ENCODE assay signal across 12 mouse cellular contexts in genomic region chr10:80671936-80672690, GRCm38 (mm10). TPM values are rescaled to one million over a fixed set of nuclear protein-coding genes. Genes with fewer than 3 reads are reported as not detected.
DNase-seq lines count a peak whose midpoint lies in the region; ATAC-seq and TF ChIP-seq lines count a peak whose summit lies in the region.
"Had no signal": no experiment of that assay in that cellular context is flagged by ENCODE, and none has a peak within 500 bp of the region (broad histone marks: within the 10 kb centered on the region; RNA-seq: fewer than 3 reads in every experiment).

No protein-coding gene starts in this region.

- ATAC-seq in liver, embryonic 12.5 days, result no peak
- no peak for ATAC-seq in liver, postnatal 0 days
- no peak for ATAC-seq in heart, embryonic 12.5 days (ENCODE audit: insufficient number of reproducible peaks, low FRiP score)

- H3K27me3 ChIP-seq in liver, embryonic 12.5 days (replicated peaks), result no peaks in the 10 kb centered on the region
- no peaks in the 10 kb centered on the region for H3K27me3 ChIP-seq in liver, postnatal 0 days (ENCODE audit: insufficient read depth, low read length)
- H3K27me3 ChIP-seq in heart, embryonic 12.5 days (replicated peaks), result no peaks in the 10 kb centered on the region
- H3K27me3 ChIP-seq: embryonic facial prominence, embryonic 12.5 days; limb, embryonic 15.5 days had no signal

- no peak overlapping the region for H3K27ac ChIP-seq in liver, embryonic 12.5 days
- H3K27ac ChIP-seq in liver, postnatal 0 days (ENCODE audit: low read depth), result no peak overlapping the region
- no peak overlapping the region for H3K27ac ChIP-seq in heart, embryonic 12.5 days (ENCODE audit: poor library complexity, severe bottlenecking)
- H3K27ac ChIP-seq: embryonic facial prominence, embryonic 12.5 days; limb, embryonic 15.5 days had no signal

- DNase-seq in cerebellum, adult 11-12 months, result peak; percentile 42
- DNase-seq in cerebellum, postnatal 10 days, result no peak
- DNase-seq in heart, adult 8-10 months (ENCODE audit: low spot score), result peak; percentile 60
- DNase-seq in heart, postnatal 4 days, result no peak
- no peak for DNase-seq in liver, postnatal 0 days
- DNase-seq in spleen, postnatal 4 days (ENCODE audit: low spot score in 2 of 2), result no peak
- DNase-seq: right cerebral cortex, adult 18-20 months; thymus, postnatal 25 days had no signal

- no peaks in the 10 kb centered on the region for H3K9me3 ChIP-seq in liver, embryonic 12.5 days (replicated peaks)
- no peaks in the 10 kb centered on the region for H3K9me3 ChIP-seq in liver, postnatal 0 days (ENCODE audit: low read length)
- H3K9me3 ChIP-seq in heart, embryonic 12.5 days (replicated peaks), result no peaks in the 10 kb centered on the region
- H3K9me3 ChIP-seq: embryonic facial prominence, embryonic 12.5 days; limb, embryonic 15.5 days had no signal

- H3K9ac ChIP-seq in liver, embryonic 12.5 days, result peak overlapping the region; percentile 98; the same call in 1 of the 2 replicates
- no peak overlapping the region; the same call in 1 of the 2 replicates for H3K9ac ChIP-seq in liver, postnatal 0 days (replicated peaks)
- H3K9ac ChIP-seq in heart, embryonic 12.5 days, result 0 out of 2 replicates have a peak overlapping the region, but pooled peaks have one; percentile 11
- H3K9ac ChIP-seq: embryonic facial prominence, embryonic 12.5 days; limb, embryonic 15.5 days had no signal

- no peak for TF ChIP-seq EP300 in liver, postnatal 0 days (IDR thresholded peaks at IDR 0.05; ENCODE audit: low read depth)

- no peak overlapping the region for H3K4me3 ChIP-seq in liver, embryonic 12.5 days
- H3K4me3 ChIP-seq in liver, postnatal 0 days (ENCODE audit: low read depth, low read length), result no peak overlapping the region
- no peak overlapping the region for H3K4me3 ChIP-seq in heart, embryonic 12.5 days
- H3K4me3 ChIP-seq: embryonic facial prominence, embryonic 12.5 days; limb, embryonic 15.5 days had no signal

- WGBS in liver, embryonic 12.5 days (ENCODE audit: insufficient replicate concordance), result 79% methylated on average over 11 of the region's 11 CpGs
- 81% methylated on average over 11 of the region's 11 CpGs for WGBS in liver, postnatal 0 days (ENCODE audit: insufficient replicate concordance)
- WGBS in heart, embryonic 12.5 days, result 80% methylated on average over 11 of the region's 11 CpGs

- H3K4me2 ChIP-seq in liver, embryonic 12.5 days, result 0 out of 2 replicates have a peak overlapping the region, but pooled peaks have one; percentile 92
- H3K4me2 ChIP-seq in liver, postnatal 0 days (ENCODE audit: low read depth, low read length), result no peak overlapping the region; the same call in 1 of the 2 replicates
- H3K4me2 ChIP-seq in heart, embryonic 12.5 days, result no peak overlapping the region
- H3K4me2 ChIP-seq: embryonic facial prominence, embryonic 12.5 days; limb, embryonic 15.5 days had no signal

- peaks cover 71% of the 10 kb centered on the region for H3K36me3 ChIP-seq in liver, embryonic 12.5 days
- peaks cover 68% of the 10 kb centered on the region for H3K36me3 ChIP-seq in liver, postnatal 0 days (replicated peaks; ENCODE audit: insufficient read depth, low read length)
- peaks cover 62% of the 10 kb centered on the region for H3K36me3 ChIP-seq in heart, embryonic 12.5 days

- H3K4me1 ChIP-seq in liver, embryonic 12.5 days, result peaks cover 60% of the 10 kb centered on the region
- peaks cover 32% of the 10 kb centered on the region for H3K4me1 ChIP-seq in liver, postnatal 0 days (ENCODE audit: insufficient read depth)
- H3K4me1 ChIP-seq in heart, embryonic 12.5 days (replicated peaks), result peaks cover 44% of the 10 kb centered on the region

- TF ChIP-seq CTCF in liver, postnatal 0 days (IDR thresholded peaks at IDR 0.05; ENCODE audit: low read depth), result no peak

RNA-seq across cellular contexts. Expression of gene Mknk2, which starts 5.8 kb away (rescaled TPM):
- total RNA-seq in heart, adult 8-10 months (2022), result 100 to 1,000 TPM; 197 to 243 (median 216) TPM
- 100 to 1,000 TPM; 105 TPM for total RNA-seq in heart, postnatal 4 days (2021)
- polyA plus RNA-seq in liver, embryonic 12.5 days (2016; fragmentation: Nextera tagmentation; extraction: Ambion mirVana), result 124 and 125 TPM in 2 replicates
- polyA plus RNA-seq in liver, postnatal 0 days (2015; fragmentation: Nextera tagmentation; extraction: Ambion mirVana), result 45.8 and 46.1 TPM in 2 replicates
- 99.6 and 102 TPM in 2 replicates for polyA plus RNA-seq in heart, embryonic 12.5 days (2016; fragmentation: Nextera tagmentation; extraction: Ambion mirVana)

RNA-seq across cellular contexts. Expression of gene Btbd2, which starts 15.2 kb away (rescaled TPM):
- total RNA-seq in heart, adult 8-10 months (2022), result 10 to 100 TPM; 44.0 to 52.5 (median 48.5) TPM
- 10 to 100 TPM; 42.2 to 42.4 TPM for total RNA-seq in heart, postnatal 4 days (2021)
- polyA plus RNA-seq in liver, embryonic 12.5 days (2016; fragmentation: Nextera tagmentation; extraction: Ambion mirVana), result 26.0 and 27.3 TPM in 2 replicates
- 10.7 and 11.5 TPM in 2 replicates for polyA plus RNA-seq in liver, postnatal 0 days (2015; fragmentation: Nextera tagmentation; extraction: Ambion mirVana)
- polyA plus RNA-seq in heart, embryonic 12.5 days (2016; fragmentation: Nextera tagmentation; extraction: Ambion mirVana), result 64.9 and 65.7 TPM in 2 replicates

RNA-seq across cellular contexts. Expression of gene Mob3a, which starts 29.7 kb away (rescaled TPM):
- 1 to 10 TPM; 3.8 to 6.0 (median 5.4) TPM for total RNA-seq in heart, adult 8-10 months (2022)
- 10 to 100 TPM; 12.5 to 13.0 TPM for total RNA-seq in heart, postnatal 4 days (2021)
- 43.9 and 45.3 TPM in 2 replicates for polyA plus RNA-seq in liver, embryonic 12.5 days (2016; fragmentation: Nextera tagmentation; extraction: Ambion mirVana)
- 14.7 and 17.3 TPM in 2 replicates for polyA plus RNA-seq in liver, postnatal 0 days (2015; fragmentation: Nextera tagmentation; extraction: Ambion mirVana)
- polyA plus RNA-seq in heart, embryonic 12.5 days (2016; fragmentation: Nextera tagmentation; extraction: Ambion mirVana), result 34.8 and 38.1 TPM in 2 replicates

RNA-seq across cellular contexts. Expression of gene Izumo4, which starts 29.9 kb away (rescaled TPM):
- total RNA-seq in heart, adult 8-10 months (2022), result 1 to 10 TPM; 2.2 to 5.3 (median 3.6) TPM
- total RNA-seq in heart, postnatal 4 days (2021), result 1 to 10 TPM; 3.2 to 4.6 TPM
- polyA plus RNA-seq in liver, embryonic 12.5 days (2016; fragmentation: Nextera tagmentation; extraction: Ambion mirVana), result 10.1 and 10.6 TPM in 2 replicates
- 7.9 and 10.4 TPM in 2 replicates for polyA plus RNA-seq in liver, postnatal 0 days (2015; fragmentation: Nextera tagmentation; extraction: Ambion mirVana)
- 13.2 and 18.4 TPM in 2 replicates for polyA plus RNA-seq in heart, embryonic 12.5 days (2016; fragmentation: Nextera tagmentation; extraction: Ambion mirVana)

RNA-seq across cellular contexts. Expression of gene Csnk1g2, which starts 49.5 kb away (rescaled TPM):
- 100 to 1,000 TPM; 119 to 132 (median 122) TPM for total RNA-seq in heart, adult 8-10 months (2022)
- total RNA-seq in heart, postnatal 4 days (2021), result 100 to 1,000 TPM; 142 to 162 TPM
- polyA plus RNA-seq in liver, embryonic 12.5 days (2016; fragmentation: Nextera tagmentation; extraction: Ambion mirVana), result 106 TPM in 2 replicates
- 41.4 and 45.8 TPM in 2 replicates for polyA plus RNA-seq in liver, postnatal 0 days (2015; fragmentation: Nextera tagmentation; extraction: Ambion mirVana)
- 131 and 136 TPM in 2 replicates for polyA plus RNA-seq in heart, embryonic 12.5 days (2016; fragmentation: Nextera tagmentation; extraction: Ambion mirVana)

Comparison
In these comparisons a context has a peak if more than half of its experiments do, and no peak if none do; other contexts are left out.
1. DNase-seq: peak in cerebellum, adult 11-12 months (single experiment) and heart, adult 8-10 months (single experiment); none in cerebellum, postnatal 10 days (0 of 2), heart, postnatal 4 days (single experiment), liver, postnatal 0 days (single experiment) and spleen, postnatal 4 days (0 of 2).